Mouse (Mus musculus): ENCODE data around the gene Gm18596.
"Not testable (repeated sequence)": the region's sequence is repeated elsewhere in the genome, so short reads cannot be mapped to it uniquely, and the experiment has no call there.

Gm18596 gene

GRCm38 (mm10) chr10:77711157-77711556 is 31.3 kb downstream of the Gm18596 start, which contains the start of gene Gm10024:
Gene Gm10024, plus strand, starts transcription at chr10:77711457.
- DNase-seq (ENCODE audit: low spot score), result not testable (repeated sequence)

DNA sequence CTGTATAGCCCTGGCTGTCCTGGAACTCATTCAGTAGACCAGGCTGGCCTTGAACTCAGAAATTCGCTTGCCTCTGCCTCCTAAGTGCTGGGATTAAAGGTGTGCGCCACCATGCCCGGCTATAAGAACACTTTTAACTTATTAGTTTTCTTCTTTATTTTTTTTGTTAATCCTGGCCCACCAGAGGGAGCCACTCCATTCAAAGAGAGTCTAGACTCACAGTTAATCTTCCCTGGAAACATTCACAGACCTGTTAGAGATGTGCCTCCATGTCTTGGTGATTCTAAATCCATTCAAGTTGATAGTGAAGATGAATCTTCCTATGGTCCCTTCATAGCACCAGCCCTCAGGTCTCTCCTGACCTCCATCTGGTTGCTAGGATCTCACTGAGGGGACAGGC is 32.6 kb downstream of the Gm18596 start:
- DNase-seq (ENCODE audit: low spot score), result no peak

GRCm38 (mm10) chr10:77706326-77706725 is 36.1 kb downstream of the Gm18596 start, which contains the start of gene Gm10272:
Gene Gm10272, plus strand, starts transcription at chr10:77706626.
- no peak for DNase-seq (ENCODE audit: low spot score)

- DNase-seq (ENCODE audit: low spot score), result peak; percentile 21
Measured at GRCm38 (mm10) chr10:77697133-77697532, 45.3 kb downstream of the Gm18596 start, which contains the start of gene Gm9508. Gene Gm9508, minus strand, starts transcription at chr10:77697233.

Measured in adipocyte (in vitro differentiated cells).